Mouse (Mus musculus) brain, adult 2 months (tissue): ENCODE measurements around the gene Cpz.

Source experiments
- DNase-seq: peaks from one replicate; pipeline ENCODE4 v3.0.0; 2011; ENCODE audit warnings: low read depth, low spot score

Cpz gene

GRCm38 (mm10) chr5:35530442-35530841 is 4.9 kb upstream of the Cpz start:
- DNase-seq, result peak; percentile 71

GRCm38 (mm10) chr5:35524381-35524780 is 1.1 kb downstream of the Cpz start:
- DNase-seq, result no peak

- peak; percentile 81 for DNase-seq
Measured at GRCm38 (mm10) chr5:35523735-35524134, 1.8 kb downstream of the Cpz start.

GRCm38 (mm10) chr5:35516781-35517180 is 8.7 kb downstream of the Cpz start:
- peak; percentile 63 for DNase-seq

DNA sequence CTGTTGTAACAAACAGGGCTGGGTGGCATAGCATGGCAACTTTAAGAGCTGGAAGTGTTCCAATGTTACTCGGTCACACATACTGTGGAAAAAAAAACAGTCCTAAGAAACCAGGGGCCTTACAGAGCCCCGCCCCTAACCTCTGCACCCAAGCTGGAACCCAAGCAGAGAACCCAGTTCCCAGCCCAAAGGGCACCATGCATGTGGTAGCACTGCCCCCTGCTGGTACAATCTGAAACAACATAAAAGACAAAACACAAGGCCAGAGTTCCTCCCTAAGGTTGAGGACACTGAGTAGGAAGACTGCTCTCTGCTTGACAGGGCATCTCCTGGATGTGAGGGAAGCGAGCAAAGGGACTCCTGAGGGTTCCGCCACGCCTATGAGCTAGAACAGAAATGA is 14.9 kb downstream of the Cpz start:
- DNase-seq, result peak; percentile 67

DNA sequence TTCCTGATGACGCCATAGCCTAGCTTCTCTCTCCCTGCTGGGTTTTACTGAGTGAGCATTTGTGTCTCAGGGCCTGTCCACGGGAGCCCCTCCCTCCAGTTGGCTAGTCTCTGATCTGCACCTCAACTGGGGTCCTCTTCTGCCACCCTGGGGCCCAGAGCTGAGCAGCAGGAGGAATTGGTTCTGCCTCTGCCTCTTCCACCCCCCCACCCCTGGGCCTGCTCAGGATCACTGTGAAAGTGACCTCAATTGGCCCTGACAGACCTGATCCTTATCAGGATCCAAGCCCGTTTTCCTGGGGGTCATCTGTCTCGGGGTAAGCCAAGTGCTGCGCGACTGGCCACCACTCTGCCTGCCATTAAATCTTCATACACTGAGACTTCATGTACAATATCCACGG is 20.5 kb downstream of the Cpz start:
- no peak for DNase-seq

GRCm38 (mm10) chr5:35497344-35497743 is 28.2 kb downstream of the Cpz start:
- DNase-seq, result no peak

GRCm38 (mm10) chr5:35495989-35496388 is 29.5 kb downstream of the Cpz start:
- DNase-seq, result no peak

- no peak for DNase-seq
Measured at GRCm38 (mm10) chr5:35494773-35495390, 30.6 kb downstream of the Cpz start.

DNA sequence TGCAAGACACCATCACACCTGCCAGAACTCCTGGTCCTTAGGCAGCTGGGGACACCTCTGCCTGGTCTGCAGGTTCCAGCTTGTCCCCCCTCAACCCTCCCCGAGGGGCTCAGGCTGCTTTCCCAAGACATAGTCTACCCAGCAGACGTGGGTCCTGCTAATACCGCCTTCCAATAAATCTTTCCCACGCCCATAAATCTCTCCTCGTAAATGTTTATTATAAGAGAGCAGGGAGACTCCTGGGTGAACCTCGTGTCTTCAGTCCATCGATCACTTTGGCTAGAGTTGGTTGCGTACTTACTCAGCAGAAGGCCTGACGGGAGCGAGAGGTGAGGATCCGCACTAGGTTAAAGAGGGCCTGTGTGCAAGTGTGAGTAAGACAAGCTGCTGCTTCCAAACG is 31.7 kb downstream of the Cpz start:
- DNase-seq, result no peak

DNA sequence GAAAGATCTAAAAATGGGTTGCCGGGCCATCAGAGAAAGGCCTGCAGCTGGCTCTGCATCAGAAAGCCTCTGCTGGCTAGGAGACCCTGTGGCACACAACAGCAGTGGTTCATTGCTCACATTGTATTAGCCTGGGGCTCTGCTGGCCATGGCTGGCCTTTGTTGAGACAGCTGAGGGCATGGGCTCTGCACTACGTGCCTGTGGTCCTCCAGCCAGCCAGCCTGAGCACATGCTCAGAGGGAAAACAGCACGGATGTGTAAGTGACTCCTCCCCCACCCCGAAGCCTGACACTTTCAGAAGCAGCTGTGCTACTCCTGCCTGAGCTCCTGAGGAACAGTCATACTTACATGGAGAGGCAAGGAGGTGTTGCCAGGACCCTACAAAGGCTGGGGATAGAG is 46.0 kb downstream of the Cpz start:
- peak; percentile 63 for DNase-seq

- peak; percentile 21 for DNase-seq
Measured at GRCm38 (mm10) chr5:35475236-35475635, 50.3 kb downstream of the Cpz start.

DNA sequence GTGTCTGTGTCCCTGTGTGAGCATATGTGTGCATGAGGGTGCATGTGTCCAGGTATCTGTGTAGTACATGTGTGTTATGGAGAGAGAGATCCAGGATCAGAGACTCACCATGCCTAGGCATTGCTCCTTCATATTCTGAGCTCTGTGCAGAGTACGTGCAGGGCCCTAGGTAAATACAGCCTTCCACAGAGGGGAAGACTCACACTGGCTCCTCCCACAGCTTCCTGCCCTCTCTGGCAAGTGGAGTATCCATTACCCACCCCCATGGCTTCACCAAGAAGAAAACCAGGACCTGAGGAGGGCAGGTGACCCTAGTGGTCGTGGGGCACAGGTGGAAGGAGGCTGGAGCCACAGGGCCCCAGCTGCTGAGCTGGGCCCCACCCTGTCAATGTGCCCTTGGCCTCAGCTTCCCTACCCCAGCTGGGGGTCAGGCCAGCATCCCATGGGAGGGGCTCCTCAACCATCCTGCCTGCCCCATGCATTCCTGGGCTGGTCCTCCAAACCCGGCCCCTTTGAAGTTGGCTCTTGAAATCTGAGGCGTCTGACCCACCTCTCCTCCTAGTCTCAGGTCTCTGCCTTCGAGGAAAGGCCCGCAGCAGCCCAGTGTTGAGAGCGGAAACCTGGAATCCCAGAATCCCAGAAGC is 54.5 kb downstream of the Cpz start:
- DNase-seq, result no peak

DNA sequence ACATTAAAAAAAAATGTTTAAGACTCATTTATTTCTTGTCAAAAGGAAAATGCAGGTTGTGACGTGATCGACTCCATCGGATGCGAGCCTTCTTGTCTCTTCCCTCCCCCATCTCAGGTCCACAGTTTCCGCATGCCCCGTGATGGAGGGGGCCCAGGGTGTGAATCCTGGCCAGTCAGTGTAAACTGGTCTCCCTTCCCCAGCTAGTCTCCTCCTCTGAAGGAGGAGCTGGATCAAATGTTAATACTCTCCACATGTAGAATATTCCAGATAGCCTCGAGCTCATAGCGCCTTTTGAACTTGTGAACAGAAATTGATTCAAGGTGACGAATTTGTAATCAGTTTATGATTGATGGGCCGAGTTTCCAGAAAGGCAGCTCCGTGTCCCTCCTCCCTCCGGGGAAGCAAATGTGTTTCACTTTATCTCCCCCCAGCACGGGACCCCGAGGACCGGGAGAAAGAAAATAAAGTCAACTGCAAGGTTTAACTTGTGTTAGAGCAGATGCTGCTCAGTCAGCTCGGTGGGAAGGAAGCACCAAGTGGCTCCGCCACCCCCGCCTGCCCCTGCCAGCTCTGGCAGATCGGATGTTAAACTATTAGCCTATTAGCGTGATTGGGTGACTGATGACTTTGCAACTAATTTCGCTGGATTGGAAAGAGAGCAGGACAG is 59.4 kb downstream of the Cpz start:
- DNase-seq, result peak; percentile 18

GRCm38 (mm10) chr5:35462081-35462480 is 63.4 kb downstream of the Cpz start:
- no peak for DNase-seq

DNA sequence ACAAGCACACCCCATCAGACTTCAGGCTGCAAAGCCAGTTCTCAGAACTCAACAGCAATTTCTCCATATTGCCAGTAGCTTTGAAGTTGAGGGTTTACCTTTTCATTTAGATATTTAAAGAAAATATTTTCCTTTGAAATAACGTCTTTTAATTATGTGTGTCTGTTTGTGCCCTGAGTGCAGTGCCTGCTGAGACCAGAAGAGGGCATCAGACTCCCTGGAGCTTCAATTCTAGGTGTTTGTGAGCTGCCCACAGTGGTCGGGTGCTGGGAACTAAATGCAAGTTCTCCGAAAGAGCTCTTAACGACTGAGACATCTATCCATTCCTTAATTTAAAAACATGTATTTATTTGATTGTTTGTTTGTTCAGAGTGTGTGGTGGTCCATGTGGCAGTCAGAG is 65.7 kb downstream of the Cpz start:
- no peak for DNase-seq

- DNase-seq, result peak; percentile 45
Measured at GRCm38 (mm10) chr5:35458267-35458666, 67.2 kb downstream of the Cpz start.

GRCm38 (mm10) chr5:35457364-35457763 is 68.1 kb downstream of the Cpz start:
- DNase-seq, result no peak

DNA sequence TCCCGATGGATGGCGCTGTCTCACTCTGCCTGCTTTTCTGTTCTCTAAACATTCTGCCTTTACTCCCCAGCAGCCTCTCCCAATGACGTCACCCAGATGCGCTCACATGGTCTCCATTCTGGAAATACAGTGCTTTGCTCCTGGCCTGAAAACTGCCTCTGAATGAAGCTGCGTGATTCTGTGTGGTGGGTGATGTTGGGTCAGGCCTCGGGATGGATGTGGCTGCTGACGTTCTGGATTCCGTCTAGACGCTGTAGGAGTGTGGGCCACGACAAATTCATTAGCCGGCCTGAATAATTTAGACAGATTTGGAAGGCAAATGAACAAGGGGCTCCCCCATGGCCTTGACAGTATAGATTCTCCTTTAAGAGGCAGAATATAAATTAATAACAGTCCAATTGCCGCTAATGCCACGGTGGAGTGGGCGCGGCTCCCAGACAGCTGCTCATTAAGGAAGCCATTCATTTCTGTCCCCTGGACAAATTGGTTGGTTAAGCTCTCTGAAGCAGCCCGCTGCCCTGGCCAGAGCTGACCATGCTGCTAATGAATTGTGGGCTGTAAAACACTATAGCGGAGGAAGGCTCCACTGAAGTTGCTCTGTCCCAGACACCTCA is 71.2 kb downstream of the Cpz start:
- peak; percentile 60 for DNase-seq
